Mouse (Mus musculus) embryo, embryonic 11 days (tissue): Measurements from ENCODE around the gene Gm20422.

Experiments used
- DNase-seq: peaks from one replicate; pipeline ENCODE4 v3.0.0-alpha.2; 2015

Gm20422 gene

DNA sequence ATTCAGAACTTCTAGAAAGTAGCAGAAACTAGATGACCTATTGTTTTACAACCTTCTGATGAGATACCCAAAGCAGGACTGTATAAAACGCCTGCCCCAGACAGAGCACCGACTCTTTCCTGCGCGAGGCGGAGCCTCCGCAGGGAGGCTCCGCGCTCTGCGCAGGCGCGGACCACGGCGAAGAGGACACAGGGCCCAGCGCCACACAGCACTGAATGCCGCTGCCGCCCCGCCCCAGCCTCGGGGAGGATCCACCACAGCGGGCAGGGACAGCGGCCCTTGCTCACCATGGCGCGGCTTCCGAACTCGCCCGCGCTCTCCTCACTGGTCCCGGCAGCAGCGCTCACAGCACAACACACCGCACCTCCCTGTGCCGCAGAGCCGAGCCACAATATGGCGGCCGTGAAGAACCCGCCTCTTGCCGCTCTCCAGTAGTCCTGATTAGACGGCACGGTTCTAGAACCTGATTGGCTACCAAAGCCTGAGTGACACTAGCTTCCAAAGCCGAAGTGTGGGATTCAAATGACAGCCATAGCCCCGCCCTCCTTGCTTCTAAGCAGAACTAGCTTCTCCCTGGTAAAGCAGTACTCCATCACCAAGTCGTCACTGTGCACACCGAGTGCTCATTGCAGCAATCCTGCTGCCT is at the start of gene Gm20422:
Gene Gm20422 (minus strand): TSS at position 384 of the 646 bp plus-strand sequence.
- peak; percentile 98 for DNase-seq

GRCm38 (mm10) chr8:69822386-69823191 is 47.9 kb upstream of the Gm20422 start, which contains the start of gene Lpar2:
Lpar2 (plus strand) TSS chr8:69822429.
- DNase-seq = peak; percentile 93

DNA sequence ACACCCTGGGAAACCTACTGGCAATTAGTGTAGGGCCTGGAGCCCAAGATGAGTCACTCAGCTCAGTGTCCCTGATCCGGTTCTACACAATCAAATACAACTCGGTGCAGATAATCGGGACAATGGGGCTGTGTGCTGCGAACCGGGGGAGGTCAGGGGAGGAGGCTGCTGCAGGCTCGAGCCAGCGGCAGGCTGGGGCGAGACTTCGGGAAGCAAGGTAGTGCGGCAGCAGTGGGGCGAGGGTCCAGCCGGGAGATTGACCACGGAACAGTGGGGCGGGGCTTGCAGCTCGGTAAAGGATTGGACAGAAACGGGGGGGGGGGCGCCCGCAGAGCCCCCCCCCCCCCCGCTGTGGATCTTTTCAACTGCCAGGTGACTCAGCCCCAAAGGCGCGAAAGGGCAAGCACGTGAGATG is 47.3 kb upstream of the Gm20422 start:
- DNase-seq = peak; percentile 83

- DNase-seq = no peak
Observed at GRCm38 (mm10) chr8:69820466-69820865, 45.8 kb upstream of the Gm20422 start.

DNA sequence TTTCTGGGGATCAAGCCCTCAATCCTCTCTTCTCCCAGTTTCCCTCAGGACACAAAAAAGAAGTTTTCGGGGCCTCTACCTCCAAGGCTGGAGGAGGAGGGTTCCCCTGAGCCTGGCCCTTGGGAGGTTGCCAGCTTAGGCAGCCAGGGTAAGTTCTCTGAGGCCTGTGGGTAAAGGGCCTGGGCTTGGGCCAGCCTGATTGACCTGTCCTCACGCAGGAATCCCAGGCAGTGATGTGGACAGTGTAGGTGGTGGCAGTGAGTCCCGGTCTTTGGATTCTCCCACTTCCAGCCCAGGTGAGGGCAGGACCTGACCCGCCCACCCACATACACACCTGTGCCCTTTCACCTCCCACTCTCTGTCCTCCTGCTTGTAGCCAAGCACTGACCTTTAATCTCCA is 40.7 kb upstream of the Gm20422 start:
- DNase-seq = no peak

- DNase-seq = no peak
Observed at GRCm38 (mm10) chr8:69814881-69815280, 40.2 kb upstream of the Gm20422 start.

- no peak for DNase-seq
Observed at GRCm38 (mm10) chr8:69809820-69810219, 35.1 kb upstream of the Gm20422 start.

DNA sequence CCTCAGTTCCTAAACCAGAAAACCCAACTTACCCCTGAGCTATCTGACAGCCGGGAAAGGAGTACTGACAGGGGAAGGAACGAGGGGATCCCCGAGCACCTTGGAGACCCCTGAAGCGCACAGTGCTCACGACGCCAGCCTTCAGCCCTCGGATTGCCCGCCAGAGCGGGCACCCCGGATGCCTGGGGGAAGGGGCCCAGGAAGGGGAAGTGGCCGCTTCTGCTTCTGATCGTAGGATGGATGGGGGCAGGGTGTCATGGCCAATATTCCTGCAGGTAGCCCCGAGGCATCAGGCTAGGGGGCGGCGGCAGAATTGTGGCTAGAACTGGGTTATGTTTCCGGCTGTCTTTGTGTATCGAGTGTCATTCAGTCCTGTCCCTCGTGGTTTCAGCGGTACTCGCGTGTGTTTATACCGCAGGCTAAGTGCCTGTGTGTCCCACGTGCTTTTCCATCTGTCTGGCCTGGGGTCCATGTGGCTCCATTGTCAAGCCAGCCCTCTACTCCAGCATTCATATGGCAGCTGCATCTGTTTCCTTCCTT is 34.2 kb upstream of the Gm20422 start:
- DNase-seq = peak; percentile 49

DNA sequence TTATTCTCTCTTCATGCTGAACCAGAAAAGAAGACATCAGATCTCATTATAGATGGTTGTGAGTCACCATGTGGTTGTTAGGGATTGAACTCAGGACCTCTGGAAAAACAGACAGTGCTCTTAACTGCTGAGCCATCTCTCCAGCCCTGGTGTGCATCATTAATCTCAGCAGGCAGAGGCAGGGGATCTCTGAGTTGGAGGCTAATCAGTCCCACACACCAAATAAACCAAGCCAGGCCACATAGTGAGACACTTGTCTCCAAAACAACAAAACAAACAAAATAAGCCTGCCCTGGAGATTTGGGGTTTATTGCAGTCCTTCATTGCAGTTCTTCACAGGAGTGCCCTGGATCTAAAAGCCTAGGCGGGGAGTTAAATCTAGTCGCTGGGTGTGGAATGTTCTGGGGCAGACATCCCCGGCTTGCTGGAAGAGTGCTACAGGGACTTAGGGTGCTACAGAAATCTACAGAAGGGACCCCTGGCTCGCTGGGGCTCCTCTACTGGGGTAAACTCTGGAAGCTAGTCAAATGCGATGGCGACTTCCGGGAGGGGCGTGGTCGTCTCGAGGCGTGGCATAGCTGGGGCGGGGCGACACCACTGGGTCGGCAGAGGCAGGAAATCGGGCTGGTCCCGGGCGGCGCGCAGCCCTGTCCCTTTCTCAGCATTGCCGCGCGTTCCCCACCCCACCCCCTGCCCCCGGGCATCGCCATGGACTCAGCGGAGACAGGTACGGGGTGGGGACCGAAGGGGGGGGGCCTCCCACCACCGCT is 33.6 kb upstream of the Gm20422 start, which contains the start of gene Gmip:
Gene Gmip (plus strand): TSS at position 586 of the 770 bp plus-strand sequence.
- peak; percentile 85 for DNase-seq

DNA sequence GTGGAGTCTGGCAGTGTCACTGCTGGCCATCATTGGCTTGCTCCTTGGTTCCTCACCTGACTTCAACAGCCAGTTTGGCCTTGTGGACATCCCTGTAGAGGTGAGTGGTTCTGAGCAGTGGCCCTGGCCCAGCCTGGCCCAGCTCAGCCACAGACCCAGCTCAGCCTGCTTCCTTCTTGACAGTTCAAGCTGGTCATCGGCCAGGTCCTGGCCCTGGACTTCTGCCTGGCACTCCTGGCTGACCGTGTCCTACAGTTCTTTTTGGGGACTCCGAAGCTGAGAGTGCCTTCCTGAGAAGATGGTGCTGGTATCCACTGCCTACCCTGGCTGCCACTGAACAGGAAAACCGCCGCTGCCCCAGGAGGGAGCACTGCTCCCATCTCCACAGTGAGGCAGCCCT is 32.5 kb upstream of the Gm20422 start:
- DNase-seq = no peak

DNA sequence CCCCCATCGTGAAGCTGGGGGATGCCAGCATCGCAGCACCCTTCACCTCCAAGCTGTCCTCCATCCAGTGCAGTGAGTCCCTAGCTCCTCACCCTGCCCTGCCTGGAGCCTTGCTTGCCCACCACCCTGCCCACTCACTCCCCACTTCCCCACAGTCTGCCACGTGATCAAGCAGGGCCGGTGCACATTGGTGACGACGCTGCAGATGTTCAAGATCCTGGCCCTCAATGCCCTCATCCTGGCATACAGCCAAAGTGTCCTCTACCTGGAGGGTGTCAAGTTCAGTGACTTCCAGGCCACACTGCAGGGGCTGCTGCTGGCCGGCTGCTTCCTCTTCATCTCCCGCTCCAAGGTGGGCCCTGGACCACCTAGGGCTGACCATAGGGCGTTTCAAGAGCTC is 30.8 kb upstream of the Gm20422 start:
- no peak for DNase-seq

DNA sequence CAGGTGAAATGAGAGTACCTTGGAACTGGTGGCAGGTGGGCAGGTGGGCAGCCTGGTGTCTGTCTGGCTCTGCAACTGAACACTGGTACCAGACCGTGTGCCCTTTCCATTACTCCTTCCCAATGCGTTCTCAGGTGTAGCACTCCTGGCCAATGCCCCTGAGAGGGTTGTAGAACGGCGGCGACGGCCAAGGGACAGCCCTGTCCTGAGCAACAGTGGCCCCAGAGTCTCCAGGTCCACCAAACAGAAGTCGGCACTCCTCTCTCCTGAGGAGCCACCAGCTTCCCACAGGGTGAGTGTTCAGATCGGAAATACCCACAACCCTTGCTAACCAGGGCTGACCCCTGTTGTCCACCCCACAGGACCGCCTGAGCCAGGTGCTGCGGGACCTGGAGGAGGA is 30.4 kb upstream of the Gm20422 start:
- DNase-seq = no peak

DNA sequence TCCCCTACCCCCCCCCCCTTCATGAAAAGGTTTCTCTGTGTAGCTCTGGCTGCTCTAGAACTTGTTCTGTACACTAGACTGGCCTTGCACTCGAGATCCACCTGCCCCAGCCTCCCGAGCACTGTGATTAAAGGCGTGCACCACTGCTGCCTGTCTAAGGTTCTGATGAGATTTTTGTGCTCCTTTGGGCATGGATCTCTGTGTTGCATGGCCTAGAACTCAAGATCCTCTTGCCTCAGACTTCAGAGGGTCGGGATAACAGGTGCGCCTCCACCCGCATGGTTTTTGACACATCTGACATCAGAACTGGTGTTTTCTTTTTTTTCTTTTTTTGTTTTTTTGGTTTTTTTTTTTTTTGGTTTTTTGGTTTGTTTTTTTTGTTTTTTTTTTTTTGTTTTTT is 29.9 kb upstream of the Gm20422 start:
- no peak for DNase-seq

- DNase-seq = no peak
Observed at GRCm38 (mm10) chr8:69803366-69803765, 28.7 kb upstream of the Gm20422 start.

- no peak for DNase-seq
Observed at GRCm38 (mm10) chr8:69802216-69802615, 27.5 kb upstream of the Gm20422 start.

DNA sequence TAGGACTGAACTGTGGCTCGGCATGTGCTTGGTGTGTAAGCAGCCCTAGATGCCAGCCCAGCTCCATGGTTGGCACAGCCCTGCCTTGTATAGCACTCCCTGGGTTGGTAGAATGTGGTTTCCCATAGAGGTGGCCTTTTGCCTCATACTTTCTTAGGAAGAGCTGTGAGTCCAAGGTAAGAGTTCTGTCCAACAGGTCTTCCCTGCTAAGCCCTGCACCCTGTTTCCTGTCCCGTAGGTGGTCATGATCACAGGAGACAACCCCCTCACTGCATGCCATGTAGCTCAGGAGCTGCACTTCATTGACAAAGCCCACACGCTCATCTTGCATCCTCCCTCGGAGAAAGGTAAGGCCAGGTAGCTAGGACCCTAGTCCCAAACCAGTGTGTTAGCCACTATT is 27.1 kb upstream of the Gm20422 start:
- no peak for DNase-seq

- DNase-seq = no peak
Observed at GRCm38 (mm10) chr8:69799946-69800345, 25.3 kb upstream of the Gm20422 start.

DNA sequence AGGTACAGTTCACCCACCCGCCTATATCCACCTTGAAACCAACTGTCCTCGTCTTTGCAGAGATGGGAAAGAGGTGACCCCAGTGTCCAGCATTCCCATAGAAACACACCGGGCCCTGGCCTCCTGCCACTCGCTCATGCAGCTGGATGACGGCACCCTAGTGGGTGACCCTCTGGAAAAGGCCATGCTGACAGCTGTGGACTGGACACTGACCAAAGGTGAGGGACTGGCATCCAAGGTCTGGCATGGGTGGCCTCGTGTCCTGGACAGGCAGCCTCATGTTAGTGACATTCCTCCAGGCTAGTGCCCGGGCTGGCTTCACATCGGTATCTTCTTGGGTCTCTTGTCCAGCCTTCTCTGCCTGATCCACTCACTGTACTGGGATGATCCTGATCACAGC is 24.6 kb upstream of the Gm20422 start:
- DNase-seq = no peak

DNA sequence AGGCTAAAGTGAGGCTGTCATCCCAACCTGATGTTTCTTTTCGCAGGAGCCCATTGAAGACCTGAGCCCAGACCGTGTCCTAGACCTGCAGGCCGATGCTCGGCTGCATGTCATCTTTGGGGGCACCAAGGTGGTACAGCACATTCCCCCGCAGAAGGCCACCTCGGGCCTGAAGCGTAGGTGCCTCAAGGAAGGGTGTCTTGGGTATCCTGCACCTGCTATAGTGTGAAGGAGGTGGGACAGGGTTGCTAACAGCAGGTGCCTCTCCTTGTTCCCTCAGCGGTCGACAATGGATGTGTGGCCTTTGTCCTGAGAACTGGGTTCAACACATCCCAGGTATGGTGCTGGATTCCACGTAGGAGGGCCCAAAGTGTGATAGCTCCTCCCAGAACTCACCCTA is 23.0 kb upstream of the Gm20422 start:
- DNase-seq = no peak

DNA sequence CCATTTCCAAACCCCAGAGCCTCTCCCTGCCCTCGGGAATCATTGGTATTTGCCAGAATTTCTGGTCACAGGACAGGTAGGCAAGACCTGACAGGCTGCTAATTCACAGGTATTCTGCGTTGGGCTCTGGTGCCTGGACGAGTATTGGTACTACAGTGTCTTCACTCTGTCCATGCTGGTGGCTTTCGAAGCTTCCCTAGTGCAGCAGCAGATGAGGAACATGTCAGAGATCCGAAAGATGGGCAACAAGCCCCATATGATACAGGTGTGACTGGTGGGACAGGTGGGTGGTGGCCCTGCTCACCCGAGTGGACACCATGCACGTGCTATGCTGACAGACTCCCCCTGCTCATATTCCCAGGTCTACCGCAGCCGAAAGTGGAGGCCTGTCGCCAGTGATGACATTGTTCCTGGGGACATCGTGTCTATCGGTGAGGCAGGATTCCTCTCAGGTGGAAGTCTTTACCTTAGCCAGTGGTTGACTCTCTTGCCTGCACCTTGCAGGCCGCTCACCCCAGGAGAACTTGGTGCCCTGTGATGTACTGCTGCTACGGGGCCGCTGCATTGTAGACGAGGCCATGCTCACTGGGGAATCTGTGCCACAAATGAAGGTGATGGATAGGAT is 22.1 kb upstream of the Gm20422 start:
- no peak for DNase-seq

DNA sequence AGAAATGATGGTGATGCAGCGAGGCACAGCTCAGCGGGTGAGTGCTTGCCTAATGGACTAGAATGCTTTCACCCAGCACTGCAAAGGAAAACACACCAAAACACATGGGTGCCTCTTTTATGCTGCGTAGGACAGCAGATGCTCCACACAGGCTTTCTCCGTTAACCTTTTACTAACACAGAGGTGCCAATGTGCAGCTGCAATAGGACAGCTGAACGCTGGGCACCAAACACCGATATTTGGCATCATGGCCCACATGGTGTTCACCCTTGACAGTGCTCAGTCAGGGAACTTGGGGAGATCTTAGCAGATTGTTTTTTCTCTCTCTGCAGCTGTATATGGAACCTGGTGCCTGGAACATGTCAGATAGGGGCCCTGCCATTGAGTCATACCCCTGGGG is 20.2 kb upstream of the Gm20422 start:
- DNase-seq = no peak

DNA sequence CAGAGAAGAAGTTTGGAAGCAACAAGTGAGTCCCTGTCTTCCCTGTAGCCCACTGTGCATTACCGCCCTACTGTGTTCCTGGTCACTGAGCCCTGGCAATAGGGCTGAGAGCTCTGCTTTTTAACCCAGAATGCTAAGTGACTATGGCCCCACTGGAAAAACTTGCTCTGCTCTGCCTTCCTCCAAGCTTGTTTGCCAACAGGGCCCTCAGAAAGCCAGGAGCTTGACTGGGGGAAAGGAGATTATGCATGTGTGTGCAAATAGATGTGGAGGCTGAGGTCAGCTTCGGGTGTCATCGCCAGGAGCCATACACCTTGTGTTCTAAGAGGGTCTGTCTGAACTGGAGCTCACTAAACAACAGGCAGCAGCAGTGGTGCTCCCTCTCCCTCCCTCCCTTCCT is 19.4 kb upstream of the Gm20422 start:
- DNase-seq = no peak

DNA sequence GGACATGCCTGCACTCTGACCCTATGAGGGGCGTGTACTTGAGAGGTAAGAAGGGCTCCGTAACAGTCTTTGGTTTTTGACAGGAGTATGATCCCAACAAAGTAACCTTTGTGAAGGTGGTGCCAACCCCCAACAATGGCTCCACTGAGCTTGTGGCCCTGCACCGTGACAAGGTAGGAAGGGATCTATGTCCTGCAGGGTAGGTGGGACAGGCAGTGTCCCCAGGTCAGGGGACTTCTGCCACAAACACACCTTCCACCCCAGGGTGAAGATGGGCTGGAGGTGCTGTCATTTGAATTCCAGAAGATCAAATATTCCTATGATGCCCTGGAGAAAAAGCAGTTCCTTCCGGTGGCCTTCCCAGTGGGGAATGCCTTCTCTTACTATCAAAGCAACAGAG is 19.0 kb upstream of the Gm20422 start:
- DNase-seq = no peak
